Mouse (Mus musculus): ENCODE measurements around the gene Toe1. TPM values are rescaled to one million over a fixed set of nuclear protein-coding genes. Genes with fewer than 3 reads are reported as not detected.
"Not testable (repeated sequence)": the region's sequence is repeated elsewhere in the genome, so short reads cannot be mapped to it uniquely, and the experiment has no call there.

The Toe1 gene
- 35.6 and 36.4 TPM in 2 replicates for polyA plus RNA-seq (2015; fragmentation: Nextera tagmentation; extraction: Ambion mirVana)

- H3K4me1 ChIP-seq = peaks cover 13% of the 10 kb centered on the region
- under 1% methylated on average over 58 of the region's 58 CpGs for whole genome bisulfite sequencing
- peak; percentile 98 for ATAC-seq (ENCODE audit: insufficient number of reproducible peaks, low FRiP score, low TSS enrichment, low read depth)
- H3K27me3 ChIP-seq = no peaks in the 10 kb centered on the region
- peak within 1 kb of the TSS; percentile 93 for H3K27ac ChIP-seq (replicated peaks)
- peaks cover 29% of the 10 kb centered on the region for H3K36me3 ChIP-seq
- H3K4me2 ChIP-seq (replicated peaks) = peak within 1 kb of the TSS; percentile 59
- no peaks in the 10 kb centered on the region for H3K9me3 ChIP-seq (replicated peaks)
- H3K9ac ChIP-seq = peak within 1 kb of the TSS; percentile 68
- peak within 1 kb of the TSS; percentile 81 for H3K4me3 ChIP-seq (replicated peaks)
These were observed at the start of gene Toe1, which contains the start of gene Mutyh for GRCm38 (mm10) chr4:116807197-116808129. Toe1 (minus strand) TSS chr4:116807640. Mutyh (plus strand) TSS chr4:116807723.

DNA sequence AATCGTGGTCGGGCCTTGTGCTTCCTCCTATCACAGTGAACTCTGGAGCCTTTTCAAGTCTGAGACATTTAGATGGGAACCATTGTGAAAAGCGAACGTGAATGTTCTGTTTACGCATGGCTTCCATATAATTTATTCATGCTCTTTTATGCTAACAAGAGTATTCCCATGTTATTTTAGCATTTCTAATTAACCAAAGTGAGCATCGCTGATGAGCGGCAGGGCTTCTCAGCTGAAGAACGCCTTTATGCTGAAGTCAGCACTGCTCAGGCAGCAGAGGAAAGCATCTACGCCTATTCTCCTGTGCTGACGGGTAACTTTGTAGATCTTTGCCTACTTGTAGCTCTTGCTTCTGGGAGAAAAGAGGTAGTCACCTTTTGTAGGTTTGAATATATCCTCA, 49.8 kb upstream of the Toe1 start:
- H3K4me1 ChIP-seq = no peaks in the 10 kb centered on the region
- H3K9me3 ChIP-seq (replicated peaks) = no peaks in the 10 kb centered on the region
- H3K4me2 ChIP-seq (replicated peaks) = no peak overlapping the region
- no peak overlapping the region for H3K4me3 ChIP-seq (replicated peaks)
- H3K9ac ChIP-seq = no peak overlapping the region
- ATAC-seq (ENCODE audit: insufficient number of reproducible peaks, low FRiP score, low TSS enrichment, low read depth) = no peak
- WGBS = 81% methylated on average over 10 of the region's 10 CpGs
- H3K27me3 ChIP-seq = no peaks in the 10 kb centered on the region
- no peak overlapping the region for H3K27ac ChIP-seq (replicated peaks)
- H3K36me3 ChIP-seq = no peaks in the 10 kb centered on the region

GRCm38 (mm10) chr4:116854286-116854685, 46.8 kb upstream of the Toe1 start:
- Histone ChIP-seq H3K4me3 (replicated peaks) (no peak overlapping the region), H3K9ac (no peak overlapping the region), H3K4me1 (no peaks in the 10 kb centered on the region), H3K36me3 (no peaks in the 10 kb centered on the region), H3K4me2 (replicated peaks) (no peak overlapping the region), H3K9me3 (replicated peaks) (no peaks in the 10 kb centered on the region), H3K27ac (replicated peaks) (no peak overlapping the region), H3K27me3 (no peaks in the 10 kb centered on the region)
- 24% methylated on average over 2 of the region's 2 CpGs for WGBS
- ATAC-seq (ENCODE audit: insufficient number of reproducible peaks, low FRiP score, low TSS enrichment, low read depth) = no peak

- no peaks in the 10 kb centered on the region for H3K27me3 ChIP-seq
- H3K27ac ChIP-seq (replicated peaks) = no peak overlapping the region
- WGBS = 63% methylated on average over 3 of the region's 3 CpGs
- no peak overlapping the region for H3K9ac ChIP-seq
- H3K4me1 ChIP-seq = no peaks in the 10 kb centered on the region
- no peak overlapping the region for H3K4me2 ChIP-seq (replicated peaks)
- no peaks in the 10 kb centered on the region for H3K36me3 ChIP-seq
- H3K9me3 ChIP-seq (replicated peaks) = no peaks in the 10 kb centered on the region
- ATAC-seq (ENCODE audit: insufficient number of reproducible peaks, low FRiP score, low TSS enrichment, low read depth) = no peak
- no peak overlapping the region for H3K4me3 ChIP-seq (replicated peaks)
These were observed 42.5 kb upstream of the Toe1 start for GRCm38 (mm10) chr4:116849901-116850300.

GRCm38 (mm10) chr4:116844324-116844723, 36.9 kb upstream of the Toe1 start:
- Histone ChIP-seq H3K36me3 (no peaks in the 10 kb centered on the region), H3K27me3 (0 out of 2 replicates have a peak, but pooled peaks cover 4% of the 10 kb centered on the region), H3K4me3 (replicated peaks) (no peak overlapping the region), H3K9me3 (replicated peaks) (no peaks in the 10 kb centered on the region), H3K4me2 (replicated peaks) (no peak overlapping the region), H3K9ac (no peak overlapping the region), H3K27ac (replicated peaks) (no peak overlapping the region), H3K4me1 (no peaks in the 10 kb centered on the region)
- no peak for ATAC-seq (ENCODE audit: insufficient number of reproducible peaks, low FRiP score, low TSS enrichment, low read depth)
- WGBS = 97% methylated on average over 3 of the region's 3 CpGs

DNA sequence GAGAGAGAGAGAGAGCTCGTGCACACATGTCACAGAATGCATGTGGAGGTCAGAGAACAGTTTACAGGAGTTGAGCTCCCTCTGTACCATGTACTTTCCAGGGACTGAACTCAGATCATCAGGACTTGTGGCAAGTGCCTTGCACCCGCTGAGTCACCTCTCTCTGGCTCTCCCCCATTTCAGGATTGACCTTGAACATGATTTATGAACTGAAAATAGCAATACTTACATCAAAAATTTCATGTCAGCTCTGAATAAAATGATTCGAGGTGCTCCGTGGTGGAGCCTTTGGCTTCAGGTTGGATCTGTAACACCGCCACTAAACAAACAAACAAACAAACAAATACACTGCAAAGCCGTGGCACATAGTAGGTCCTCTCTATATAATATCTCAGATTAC, 33.4 kb upstream of the Toe1 start:
- 0 out of 2 replicates have a peak, but pooled peaks cover 6% of the 10 kb centered on the region for H3K27me3 ChIP-seq
- no peak overlapping the region for H3K4me2 ChIP-seq (replicated peaks)
- H3K9ac ChIP-seq = no peak overlapping the region
- no peak overlapping the region for H3K4me3 ChIP-seq (replicated peaks)
- WGBS = 81% methylated on average over 6 of the region's 6 CpGs
- H3K4me1 ChIP-seq = no peaks in the 10 kb centered on the region
- no peaks in the 10 kb centered on the region for H3K9me3 ChIP-seq (replicated peaks)
- no peaks in the 10 kb centered on the region for H3K36me3 ChIP-seq
- ATAC-seq (ENCODE audit: insufficient number of reproducible peaks, low FRiP score, low TSS enrichment, low read depth) = no peak
- no peak overlapping the region for H3K27ac ChIP-seq (replicated peaks)

DNA sequence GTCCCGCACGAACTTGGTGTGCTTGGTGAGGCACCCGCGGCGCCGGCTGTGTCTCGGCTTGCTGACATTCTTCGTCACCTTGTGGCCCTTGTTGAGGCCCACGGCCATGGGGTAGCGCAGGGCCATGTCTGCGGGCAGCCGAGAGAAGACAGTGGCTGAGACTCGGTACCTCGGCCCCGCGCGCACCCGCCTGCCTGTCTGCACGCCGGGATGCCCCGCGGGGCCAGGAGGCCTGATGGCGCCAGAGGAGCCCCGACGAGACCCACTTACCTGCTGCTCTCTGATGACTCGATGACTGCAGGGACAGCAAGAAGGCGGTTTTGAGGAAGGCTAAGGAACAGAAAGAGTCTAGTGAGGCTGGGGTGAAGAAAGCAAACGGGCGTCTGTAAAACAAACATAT, 32.7 kb upstream of the Toe1 start:
- ATAC-seq (ENCODE audit: insufficient number of reproducible peaks, low FRiP score, low TSS enrichment, low read depth); H3K36me3 ChIP-seq; H3K9ac ChIP-seq; H3K27ac ChIP-seq (replicated peaks); H3K4me1 ChIP-seq; H3K9me3 ChIP-seq (replicated peaks); H3K4me3 ChIP-seq (replicated peaks); H3K27me3 ChIP-seq: not testable (repeated sequence)
- peak overlapping the region; percentile 30; the same call in 1 of the 2 replicates for H3K4me2 ChIP-seq (replicated peaks)
- 22% methylated on average over 23 of the region's 29 CpGs for WGBS

GRCm38 (mm10) chr4:116838999-116839398, 31.6 kb upstream of the Toe1 start:
- Histone ChIP-seq H3K4me2 (replicated peaks) (no peak overlapping the region), H3K9me3 (replicated peaks) (no peaks in the 10 kb centered on the region), H3K4me3 (replicated peaks) (no peak overlapping the region), H3K4me1 (no peaks in the 10 kb centered on the region), H3K9ac (no peak overlapping the region), H3K27ac (replicated peaks) (no peak overlapping the region), H3K27me3 (0 out of 2 replicates have a peak, but pooled peaks cover 6% of the 10 kb centered on the region), H3K36me3 (no peaks in the 10 kb centered on the region)
- ATAC-seq (ENCODE audit: insufficient number of reproducible peaks, low FRiP score, low TSS enrichment, low read depth) = no peak
- WGBS = 21% methylated on average over 2 of the region's 2 CpGs

- no peak overlapping the region for H3K4me2 ChIP-seq (replicated peaks)
- no peaks in the 10 kb centered on the region for H3K27me3 ChIP-seq
- peaks cover 3% of the 10 kb centered on the region for H3K4me1 ChIP-seq
- no peak for ATAC-seq (ENCODE audit: insufficient number of reproducible peaks, low FRiP score, low TSS enrichment, low read depth)
- WGBS = 17% methylated on average over 6 of the region's 6 CpGs
- no peak overlapping the region for H3K9ac ChIP-seq
- H3K27ac ChIP-seq (replicated peaks) = no peak overlapping the region
- no peaks in the 10 kb centered on the region for H3K36me3 ChIP-seq
- H3K4me3 ChIP-seq (replicated peaks) = no peak overlapping the region
- no peaks in the 10 kb centered on the region for H3K9me3 ChIP-seq (replicated peaks)
These were observed 22.6 kb upstream of the Toe1 start for GRCm38 (mm10) chr4:116830070-116830368.

- no peaks in the 10 kb centered on the region for H3K9me3 ChIP-seq (replicated peaks)
- H3K36me3 ChIP-seq = no peaks in the 10 kb centered on the region
- H3K4me1 ChIP-seq = peaks cover 4% of the 10 kb centered on the region
- H3K4me3 ChIP-seq (replicated peaks) = no peak overlapping the region
- no peak overlapping the region for H3K27ac ChIP-seq (replicated peaks)
- WGBS = 63% methylated on average over 6 of the region's 6 CpGs
- no peak overlapping the region for H3K4me2 ChIP-seq (replicated peaks)
- H3K27me3 ChIP-seq = no peaks in the 10 kb centered on the region
- ATAC-seq (ENCODE audit: insufficient number of reproducible peaks, low FRiP score, low TSS enrichment, low read depth) = no peak
- H3K9ac ChIP-seq = no peak overlapping the region
These were observed 22.1 kb upstream of the Toe1 start for GRCm38 (mm10) chr4:116829364-116830069.

DNA sequence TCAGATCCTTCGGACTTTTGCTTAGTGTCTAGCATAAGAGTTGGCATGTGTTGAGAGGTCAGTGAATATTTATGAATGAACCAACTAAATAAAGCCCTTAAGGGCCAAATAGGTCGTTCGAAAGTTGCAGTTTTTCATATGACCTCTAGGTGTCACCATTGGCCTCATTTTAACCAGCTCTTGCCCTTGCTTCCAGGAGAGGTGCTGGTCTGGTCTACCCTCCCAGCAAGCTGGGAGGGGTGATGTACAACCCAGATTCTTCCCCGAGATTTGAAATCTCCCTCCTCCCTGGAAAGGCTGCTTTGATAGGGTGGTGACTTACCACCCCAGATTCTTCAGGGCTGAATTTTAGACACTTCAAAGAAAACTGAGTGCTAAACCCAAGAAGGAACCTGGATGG, 20.4 kb upstream of the Toe1 start:
- H3K27ac ChIP-seq (replicated peaks) = no peak overlapping the region
- H3K4me1 ChIP-seq = peaks cover 9% of the 10 kb centered on the region
- no peaks in the 10 kb centered on the region for H3K27me3 ChIP-seq
- no peak overlapping the region for H3K4me2 ChIP-seq (replicated peaks)
- ATAC-seq (ENCODE audit: insufficient number of reproducible peaks, low FRiP score, low TSS enrichment, low read depth) = no peak
- H3K9ac ChIP-seq = no peak overlapping the region
- no peaks in the 10 kb centered on the region for H3K9me3 ChIP-seq (replicated peaks)
- no peak overlapping the region for H3K4me3 ChIP-seq (replicated peaks)
- under 1% methylated on average over 4 of the region's 4 CpGs for WGBS
- H3K36me3 ChIP-seq = no peaks in the 10 kb centered on the region

All from embryonic facial prominence, embryonic 15.5 days (tissue).